Mouse (Mus musculus): ENCODE data around the gene Muc13.

Gene Muc13

DNA sequence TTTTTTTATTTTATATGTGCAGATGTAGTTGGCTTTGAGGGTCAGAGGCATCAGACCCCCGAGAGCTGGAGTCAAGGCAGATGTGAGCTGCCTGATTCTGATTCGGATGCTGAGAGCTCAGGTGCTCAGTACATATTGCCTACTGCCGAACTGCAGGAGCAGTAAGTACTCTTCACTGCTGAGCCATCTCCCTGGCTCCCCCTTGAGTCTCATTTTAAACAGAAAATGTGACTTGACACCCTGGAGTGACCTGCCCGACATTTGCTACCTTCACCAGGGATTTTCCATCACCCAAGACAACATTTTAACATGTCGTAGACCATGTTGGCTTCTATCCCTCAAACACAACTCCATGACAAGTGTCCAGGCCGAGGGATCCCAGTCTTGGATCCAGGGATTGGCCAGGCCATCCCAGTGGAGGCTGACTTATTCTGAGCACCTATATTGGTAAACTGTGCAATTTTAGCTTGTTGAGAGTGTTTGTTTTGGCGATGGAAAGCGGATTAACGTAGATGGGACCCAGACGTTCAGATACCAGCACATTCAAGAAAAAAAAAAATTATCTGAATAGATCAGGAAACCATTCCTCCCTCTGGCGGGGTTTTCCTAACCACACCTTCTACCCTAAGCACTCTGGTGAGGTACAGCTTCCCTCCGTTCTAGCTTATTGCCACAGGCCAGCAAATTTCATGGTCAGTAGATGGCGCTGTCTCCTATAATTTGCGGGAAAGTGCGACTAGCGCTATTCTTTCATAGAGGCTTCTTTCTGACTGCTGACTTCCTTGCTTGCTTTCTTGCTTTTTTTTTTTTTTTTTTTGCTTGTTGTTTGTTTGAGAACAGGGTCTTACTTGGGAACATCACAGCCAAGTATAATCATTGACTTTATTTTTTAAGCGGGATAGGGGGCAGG is 26.7 kb downstream of the Muc13 start:
- DNase-seq (ENCODE audit: extremely low read depth, insufficient read length, low spot score) = peak; percentile 56

DNA sequence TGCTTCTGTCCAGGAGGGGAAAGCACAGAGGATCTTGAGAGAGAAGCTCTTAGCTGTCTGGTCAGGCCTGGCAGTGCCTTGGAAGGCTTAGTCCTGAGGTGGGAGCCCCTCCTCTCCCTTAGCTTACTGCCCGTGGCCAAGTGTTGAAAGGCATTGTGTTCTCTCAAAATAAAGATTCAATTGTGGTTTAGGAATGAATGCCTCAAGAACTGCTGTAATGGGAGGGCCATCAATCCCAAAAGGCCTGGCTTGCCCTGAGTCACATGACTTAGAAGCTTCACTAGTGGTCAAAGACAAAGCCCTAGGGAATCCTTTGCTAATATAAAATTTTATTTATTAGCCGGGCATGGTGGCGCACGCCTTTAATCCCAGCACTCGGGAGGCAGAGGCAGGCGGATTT is 30.8 kb downstream of the Muc13 start:
- no peak for DNase-seq (ENCODE audit: extremely low read depth, insufficient read length, low spot score)

DNA sequence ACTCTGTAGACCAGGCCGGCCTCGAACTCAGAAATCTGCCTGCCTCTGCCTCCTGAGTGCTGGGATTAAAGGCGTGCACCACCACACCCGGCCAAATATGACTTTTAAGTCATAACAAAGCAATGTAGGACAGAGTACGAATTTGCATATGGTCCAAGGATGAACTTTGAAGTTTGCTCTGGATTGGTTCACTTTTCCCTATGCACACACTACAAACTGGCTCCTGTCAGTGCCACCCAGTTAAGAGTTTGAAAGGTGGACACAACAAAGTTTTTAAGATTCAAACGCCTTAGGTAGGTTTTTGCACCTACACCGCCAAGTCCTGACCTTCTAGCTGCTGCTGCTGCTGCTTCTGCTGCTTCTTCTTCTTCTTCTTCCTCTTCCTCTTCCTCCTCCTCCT is 34.7 kb downstream of the Muc13 start:
- DNase-seq (ENCODE audit: extremely low read depth, insufficient read length, low spot score) = no peak

DNA sequence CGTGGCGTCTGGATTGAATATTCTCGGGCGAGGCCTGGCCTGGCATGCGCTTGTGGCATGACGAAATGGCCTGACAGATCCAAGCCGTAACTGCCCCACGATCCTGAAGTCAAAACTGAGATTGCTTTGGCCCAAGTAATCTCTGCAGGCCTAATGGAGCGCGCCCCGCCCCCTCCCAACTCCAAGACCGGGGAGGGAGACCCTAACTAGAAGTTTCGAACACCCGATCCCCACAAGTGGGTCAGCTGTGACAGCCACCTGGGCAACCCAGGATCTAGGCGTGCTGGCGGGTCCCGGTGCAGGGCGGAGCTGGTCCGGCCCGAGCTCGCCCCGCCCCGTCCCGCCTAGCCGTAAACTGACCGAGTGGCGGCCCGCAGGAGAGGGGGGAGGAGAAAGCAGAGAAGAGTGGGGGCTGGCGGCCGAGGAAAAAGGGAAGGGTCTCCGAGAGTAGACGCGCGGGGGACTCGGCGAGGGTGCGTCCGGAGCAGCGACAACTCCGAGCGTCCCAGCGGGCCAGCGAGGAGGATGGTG is 35.5 kb downstream of the Muc13 start, which contains the start of gene Itgb5:
Gene Itgb5 (plus strand): TSS at position 365 of the 531 bp plus-strand sequence.
- DNase-seq (ENCODE audit: extremely low read depth, insufficient read length, low spot score) = peak; percentile 90

DNA sequence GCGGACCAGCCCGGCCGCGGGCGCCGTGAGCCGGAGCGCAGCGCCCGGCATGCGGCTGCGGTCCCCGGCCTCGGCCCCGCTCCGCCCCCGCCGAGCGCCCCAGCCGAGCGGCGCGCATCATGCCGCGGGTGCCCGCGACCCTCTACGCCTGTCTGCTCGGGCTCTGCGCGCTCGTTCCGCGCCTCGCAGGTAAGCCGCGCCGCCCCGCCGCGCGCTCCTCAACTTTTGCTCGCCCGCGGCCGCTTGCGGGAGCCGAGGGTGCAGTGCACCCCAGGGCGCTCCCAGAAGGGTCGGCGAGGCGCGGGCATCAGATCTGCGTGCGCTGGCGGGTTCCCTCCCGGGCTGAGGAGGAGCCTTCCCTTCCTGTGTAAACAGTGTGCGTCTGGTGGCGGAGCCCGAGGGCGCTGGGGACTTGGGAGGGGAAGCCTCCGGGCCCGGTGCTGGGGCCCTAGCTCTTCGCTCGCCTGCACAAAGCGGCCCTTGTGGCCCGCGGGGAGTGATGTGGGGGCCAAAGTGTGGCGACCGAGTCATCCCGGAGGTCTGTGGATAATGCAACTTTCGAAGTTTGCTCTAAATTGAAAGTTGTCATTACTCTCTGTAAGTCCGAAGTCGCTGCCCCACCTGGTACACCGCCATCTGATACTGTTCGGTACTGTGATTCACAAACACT is 36.1 kb downstream of the Muc13 start:
- DNase-seq (ENCODE audit: extremely low read depth, insufficient read length, low spot score) = peak; percentile 82

DNA sequence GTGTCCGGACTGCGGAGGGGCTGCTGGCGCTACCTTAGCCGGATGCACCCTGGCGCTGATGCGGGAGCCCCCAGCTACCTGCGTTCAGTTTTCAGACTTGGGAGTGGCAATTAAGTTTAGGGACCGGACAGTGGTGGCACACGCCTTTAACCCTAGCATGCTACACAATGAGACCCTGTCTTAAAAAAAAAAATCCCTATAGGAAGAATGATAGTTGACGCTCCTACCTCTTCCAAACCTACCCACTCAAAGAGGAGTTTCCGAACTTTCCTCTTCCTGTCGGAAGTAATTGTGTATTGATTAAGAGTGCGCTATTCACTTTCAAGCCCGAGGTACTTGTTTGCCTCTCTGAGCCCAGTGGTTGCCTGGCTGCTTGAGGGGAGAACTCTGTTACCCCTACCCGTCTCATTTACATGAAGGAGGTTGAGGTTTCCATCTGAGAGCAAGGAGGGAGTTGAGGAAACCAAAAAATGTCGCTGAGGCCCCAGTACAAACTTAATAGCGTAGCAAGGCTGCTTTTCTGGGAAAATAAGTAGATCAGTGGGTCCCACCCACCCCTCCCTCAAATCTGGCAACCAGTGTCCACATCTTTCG is 36.8 kb downstream of the Muc13 start:
- DNase-seq (ENCODE audit: extremely low read depth, insufficient read length, low spot score) = no peak

DNA sequence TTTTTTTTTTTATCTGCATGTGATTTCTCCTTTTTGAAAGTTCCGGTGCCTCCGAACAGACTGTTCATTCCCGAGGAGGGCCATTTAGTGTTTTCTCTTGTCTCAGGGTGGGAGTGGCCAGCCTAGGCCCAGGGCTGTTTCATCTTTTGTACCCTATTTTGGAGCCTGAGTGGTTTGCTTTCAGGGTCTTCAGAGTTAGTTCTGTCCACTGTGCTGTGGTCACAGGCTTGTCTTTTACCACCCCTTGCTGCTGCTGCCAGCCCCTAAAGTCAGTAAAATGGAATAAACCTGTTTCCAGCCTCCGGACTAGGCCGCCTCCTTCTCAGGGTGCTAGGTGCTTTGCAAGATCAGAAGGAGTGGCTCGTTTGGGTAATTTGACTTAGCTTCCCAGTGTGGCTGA is 38.2 kb downstream of the Muc13 start:
- DNase-seq (ENCODE audit: extremely low read depth, insufficient read length, low spot score) = no peak

DNA sequence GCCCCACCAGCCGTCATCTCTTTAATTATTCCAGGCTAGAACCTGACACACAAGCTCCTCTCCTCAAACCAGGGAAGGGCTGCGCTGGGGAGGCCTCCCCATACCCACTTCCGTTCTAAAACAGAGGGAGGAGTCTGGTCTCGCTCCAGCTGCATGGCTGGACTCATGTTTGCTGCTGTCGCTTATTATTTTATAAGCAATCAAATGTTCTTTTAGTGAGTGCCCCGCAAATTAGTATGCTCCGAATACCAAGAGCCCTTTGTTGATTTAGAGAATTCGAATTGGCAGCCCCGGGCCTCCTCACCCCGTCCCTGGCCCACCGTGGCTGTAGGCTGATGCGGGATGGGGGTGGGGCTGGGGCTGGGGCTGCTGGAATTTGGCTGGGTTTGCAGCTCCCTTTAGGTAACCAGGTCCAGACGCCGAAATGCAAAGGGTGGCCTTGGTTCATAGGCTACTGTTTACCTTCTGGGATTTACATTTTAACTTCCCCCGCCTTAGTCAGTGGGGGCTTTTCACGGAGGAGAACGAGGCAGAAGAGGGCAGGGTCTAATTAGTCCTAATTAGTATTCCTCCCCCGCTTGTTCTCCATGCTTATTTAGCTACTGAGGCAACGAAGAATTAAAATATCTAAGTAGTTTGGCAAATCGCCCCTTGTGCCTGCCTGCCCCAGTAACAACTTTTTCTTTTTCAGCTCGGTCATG is 39.0 kb downstream of the Muc13 start:
- peak; percentile 71 for DNase-seq (ENCODE audit: extremely low read depth, insufficient read length, low spot score)

DNA sequence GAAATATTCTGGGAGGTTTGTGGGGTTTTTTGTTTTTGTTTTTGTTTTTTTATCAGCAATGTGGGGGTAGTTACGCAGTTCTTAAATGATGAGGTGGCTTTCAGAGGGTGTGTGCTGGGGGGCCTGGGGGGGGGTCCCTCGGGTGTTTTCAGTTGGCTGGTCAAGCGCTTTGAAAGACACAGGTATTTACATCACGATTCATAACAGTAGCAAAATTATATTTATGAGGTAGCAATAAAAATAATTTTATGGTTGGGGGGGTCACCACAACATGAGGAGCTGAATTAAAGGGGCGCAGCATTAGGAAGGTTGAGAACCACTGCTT is 39.6 kb downstream of the Muc13 start:
- no peak for DNase-seq (ENCODE audit: extremely low read depth, insufficient read length, low spot score)

DNA sequence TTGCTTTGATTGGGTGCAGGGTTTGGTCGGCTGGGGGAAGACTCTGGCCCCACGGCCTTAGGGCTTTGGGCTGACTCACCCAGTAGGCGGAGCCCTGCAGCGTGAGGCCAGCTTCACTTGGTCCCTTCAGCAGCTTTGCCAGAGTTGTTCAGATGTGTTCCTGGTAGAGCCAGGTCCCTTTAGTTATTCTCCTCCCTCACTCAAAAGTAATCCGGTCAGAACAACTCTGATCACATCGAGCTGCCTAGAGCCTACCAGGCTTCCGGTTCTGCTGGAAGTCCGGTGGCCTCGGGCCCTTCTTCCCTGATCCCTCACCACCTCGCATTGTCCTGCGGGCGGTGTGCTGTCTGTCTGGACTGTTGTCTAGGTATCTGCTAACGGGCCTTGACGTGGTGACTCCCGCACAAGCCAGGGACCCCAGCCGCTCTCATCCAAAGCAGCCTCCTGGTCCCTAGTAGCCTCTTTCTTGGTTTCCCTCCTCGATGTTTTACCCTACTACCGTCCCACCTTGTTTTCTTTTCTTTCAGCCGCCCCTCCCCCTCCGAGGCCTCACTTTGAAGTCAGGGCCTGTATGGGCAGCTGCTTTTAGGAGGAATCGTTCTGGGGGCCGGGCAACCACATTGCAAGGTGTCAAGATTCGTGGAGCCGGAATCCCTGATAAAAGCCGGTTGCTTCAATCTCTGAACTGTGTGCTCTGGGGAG is 40.1 kb downstream of the Muc13 start:
- peak; percentile 71 for DNase-seq (ENCODE audit: extremely low read depth, insufficient read length, low spot score)

DNA sequence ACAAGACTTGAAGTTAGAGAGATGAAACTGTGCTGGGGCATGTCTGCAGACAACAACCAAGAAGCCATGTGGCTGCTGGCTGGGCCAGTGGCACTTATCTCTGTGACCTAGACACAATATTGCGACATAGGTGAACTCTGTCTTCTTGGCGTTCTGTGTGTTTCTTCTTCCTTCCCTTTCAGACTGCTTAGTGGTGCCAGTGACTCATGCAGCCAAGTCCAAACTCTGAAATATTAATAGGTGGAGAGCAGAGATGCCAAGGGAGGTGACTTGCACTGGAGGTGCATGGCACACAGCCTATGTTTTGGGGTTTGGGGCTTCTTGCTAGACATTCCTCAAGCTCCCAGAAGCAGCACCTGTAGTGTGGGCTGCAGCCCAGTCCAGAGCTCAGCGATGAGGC is 42.8 kb downstream of the Muc13 start:
- peak; percentile 82 for DNase-seq (ENCODE audit: extremely low read depth, insufficient read length, low spot score)

DNA sequence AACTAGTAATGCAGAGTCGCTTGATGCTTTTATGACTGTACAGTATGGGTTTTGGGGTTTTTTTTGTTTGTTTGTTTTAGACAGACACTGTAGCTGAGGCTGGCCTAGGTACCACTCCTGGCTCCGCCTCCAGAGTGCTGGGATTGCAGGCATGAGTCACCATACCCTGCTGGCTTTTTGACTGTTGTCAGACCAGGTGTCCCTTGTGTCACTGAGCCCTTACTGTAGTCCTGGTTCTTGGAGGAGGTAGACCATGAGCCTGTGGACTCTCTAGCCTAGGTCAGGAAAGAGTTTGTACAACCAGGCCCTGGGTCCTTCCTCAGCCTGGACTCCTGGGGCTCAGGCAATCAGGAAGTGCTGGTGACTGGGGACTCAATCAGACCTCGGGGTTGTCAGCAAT is 43.4 kb downstream of the Muc13 start:
- DNase-seq (ENCODE audit: extremely low read depth, insufficient read length, low spot score) = peak; percentile 66

DNA sequence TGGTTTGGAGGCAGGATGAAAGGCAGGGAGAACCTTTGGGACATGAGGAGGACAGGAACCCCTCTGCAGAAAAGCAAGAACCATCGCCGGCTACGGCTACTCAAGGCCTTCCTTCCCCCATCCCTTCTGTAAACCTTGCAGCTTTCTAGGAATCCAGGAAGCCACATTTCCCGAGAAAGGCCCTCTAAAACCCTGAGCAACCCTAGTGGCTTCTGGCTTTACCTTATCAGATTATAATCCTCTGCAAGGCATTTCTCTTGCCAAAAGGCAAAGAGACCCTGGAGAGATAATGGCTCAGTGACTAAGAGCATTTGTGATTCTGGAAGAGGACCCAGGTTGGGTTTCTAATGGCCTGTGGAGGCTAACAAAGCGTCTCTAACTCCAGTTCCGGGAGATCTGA is 46.8 kb downstream of the Muc13 start:
- no peak for DNase-seq (ENCODE audit: extremely low read depth, insufficient read length, low spot score)

DNA sequence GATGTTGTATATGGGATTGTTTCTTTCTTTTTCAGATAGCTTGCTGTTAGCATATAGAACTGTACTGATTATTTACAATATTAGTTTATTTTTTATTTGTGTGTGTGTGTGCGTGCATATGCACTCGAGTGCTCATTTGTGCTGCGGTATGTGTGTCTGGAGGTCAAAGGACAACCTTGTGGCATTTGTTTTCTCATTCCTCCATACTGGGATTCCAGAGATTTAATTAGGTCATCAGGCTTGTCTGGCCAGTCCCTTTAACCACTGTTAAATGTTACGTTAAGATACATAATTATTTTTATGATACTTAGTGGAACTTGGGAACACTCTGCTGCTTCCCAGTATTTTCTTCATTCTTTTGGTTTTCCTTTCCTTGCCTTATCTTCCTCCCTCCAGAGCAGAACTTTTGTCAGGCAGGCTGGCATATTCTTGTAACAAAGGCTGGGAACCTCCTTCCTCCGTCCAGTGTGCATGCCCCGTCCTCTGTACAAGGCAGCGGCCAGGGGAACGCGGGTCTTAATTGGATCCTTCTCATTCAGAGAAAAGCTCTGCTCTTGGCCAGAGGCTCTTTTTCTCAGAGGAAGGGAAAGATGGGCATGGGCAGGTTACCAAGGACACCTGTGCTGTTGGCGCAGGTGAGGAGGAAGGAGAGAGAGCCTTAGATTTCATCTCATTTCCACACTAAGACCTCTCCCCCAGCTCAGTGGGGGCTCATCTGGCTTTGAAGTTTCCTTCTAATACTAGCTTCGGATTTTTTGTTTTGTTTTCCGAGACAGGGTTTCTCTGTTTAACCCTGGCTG is 48.4 kb downstream of the Muc13 start:
- DNase-seq (ENCODE audit: extremely low read depth, insufficient read length, low spot score) = no peak

DNA sequence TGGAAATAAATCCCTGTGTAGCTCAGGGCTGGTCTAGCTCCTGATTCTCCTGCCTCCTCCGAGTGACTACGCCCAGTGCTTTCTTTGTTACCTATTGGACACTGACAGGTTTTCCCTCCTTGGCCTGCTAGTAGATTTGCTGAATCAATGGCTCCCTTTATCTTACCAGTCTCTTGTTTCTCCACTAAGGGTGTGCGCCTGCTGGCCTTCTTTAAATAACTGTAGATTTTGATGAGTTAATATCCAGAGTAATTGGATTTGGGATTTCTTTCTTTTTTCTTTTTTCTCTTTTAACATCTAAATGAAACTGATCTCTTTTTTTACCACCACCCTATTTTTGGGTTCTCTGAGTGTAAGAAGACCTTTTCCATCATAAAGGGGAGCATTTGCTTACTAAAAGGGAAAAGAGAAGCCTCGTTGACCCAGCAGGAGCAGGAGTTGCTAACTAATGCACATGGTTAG is 50.3 kb downstream of the Muc13 start:
- no peak for DNase-seq (ENCODE audit: extremely low read depth, insufficient read length, low spot score)

DNA sequence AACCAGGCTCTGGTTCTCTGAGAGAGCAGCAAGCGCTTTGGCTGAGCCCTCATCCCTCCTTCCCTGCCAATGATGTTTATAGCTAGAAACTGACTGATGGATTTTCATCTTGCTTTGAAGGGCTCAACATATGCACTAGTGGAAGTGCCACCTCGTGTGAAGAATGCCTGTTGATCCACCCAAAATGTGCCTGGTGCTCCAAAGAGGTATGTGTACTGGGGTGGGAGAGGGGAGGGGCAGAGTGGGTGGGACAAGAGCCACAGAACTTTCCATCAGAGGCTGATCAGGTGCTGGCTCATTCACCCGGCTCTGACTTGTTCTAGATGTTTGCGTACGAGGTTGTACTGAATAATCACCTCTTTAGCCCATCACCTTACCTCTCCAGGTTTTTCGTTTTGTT is 51.0 kb downstream of the Muc13 start:
- DNase-seq (ENCODE audit: extremely low read depth, insufficient read length, low spot score) = no peak

DNA sequence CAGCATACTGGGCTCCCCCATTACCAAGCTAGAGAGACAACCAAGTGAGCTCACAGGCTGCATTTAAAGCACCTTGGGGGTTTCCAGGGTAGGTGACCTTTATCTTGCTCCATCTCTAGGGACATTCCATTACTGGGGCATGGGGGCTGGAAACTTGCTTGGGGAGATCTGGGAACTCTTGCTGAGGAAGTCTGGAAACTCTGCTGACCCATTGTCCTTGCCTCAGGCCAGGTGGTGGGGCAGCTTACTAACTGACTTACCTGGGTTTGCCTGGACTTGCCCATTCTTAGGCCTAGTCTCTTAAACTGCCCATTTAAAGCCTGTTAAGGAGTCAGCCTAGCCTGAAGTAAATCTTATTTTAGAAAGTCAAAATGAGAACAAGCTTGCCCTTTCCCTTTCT is 59.4 kb downstream of the Muc13 start:
- DNase-seq (ENCODE audit: extremely low read depth, insufficient read length, low spot score) = no peak

DNA sequence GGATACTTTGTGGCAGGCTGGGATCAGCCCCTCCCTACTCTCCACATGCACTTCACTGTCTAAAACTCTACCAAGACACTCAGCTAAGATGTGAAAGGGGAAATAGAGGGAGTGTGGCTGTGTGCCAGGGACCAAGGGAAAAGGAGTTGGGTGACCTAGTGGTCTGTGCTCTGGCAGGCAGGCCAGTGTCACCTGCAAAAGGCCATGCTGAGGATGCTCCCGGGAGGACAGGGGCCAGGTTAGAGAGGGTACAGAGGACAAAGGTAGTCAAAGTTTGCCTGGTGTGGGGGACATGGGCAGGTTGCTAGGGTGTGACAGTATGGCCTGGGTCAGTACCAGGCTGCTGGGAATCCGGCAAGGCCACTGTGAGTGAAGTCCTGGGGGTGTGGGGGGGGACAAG is 64.9 kb downstream of the Muc13 start:
- no peak for DNase-seq (ENCODE audit: extremely low read depth, insufficient read length, low spot score)

DNA sequence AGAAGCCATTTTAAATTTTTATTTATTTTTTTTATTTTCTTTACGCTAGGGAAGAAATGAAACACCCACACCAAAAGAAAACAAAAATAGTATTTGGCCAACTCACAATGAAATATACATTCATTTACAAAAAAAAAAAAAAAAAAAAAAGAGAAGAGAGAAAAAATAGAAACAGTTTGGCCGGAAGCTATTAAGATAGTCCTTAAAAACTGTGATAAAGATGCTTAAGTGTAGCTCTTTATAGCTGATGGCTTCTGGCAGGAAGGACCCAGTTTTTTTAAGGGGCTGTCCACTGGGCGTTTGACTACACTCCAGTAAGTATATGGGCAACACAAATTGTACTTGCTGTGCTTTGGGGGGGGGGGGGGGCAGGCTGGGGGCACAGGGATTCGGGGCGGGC is 65.5 kb downstream of the Muc13 start:
- DNase-seq (ENCODE audit: extremely low read depth, insufficient read length, low spot score) = no peak
